Mouse (Mus musculus) embryonic facial prominence, embryonic 12.5 days (tissue): ENCODE measurements around the gene Clic6. TPM values are rescaled to one million over a fixed set of nuclear protein-coding genes. Genes with fewer than 3 reads are reported as not detected.
A peak's percentile ranks its signal among the peaks of the same experiment; 100 is the strongest.

Source experiments
- ATAC-seq: fragments of 200-750 bp; cut with Nextera tagmentation; 2 replicates; pipeline ENCODE4 v1.8.0; 2017; ENCODE audit not compliant: insufficient number of reproducible peaks, insufficient read depth, low FRiP score, low TSS enrichment
- H3K27ac ChIP-seq: fragments of 300-500 bp; sonication (generic); 2 replicates; pipeline ENCODE4 v1.5.1; 2016; ENCODE audit warnings: mild to moderate bottlenecking
- H3K27me3 ChIP-seq: fragments of 300-500 bp; sonication (generic); 2 replicates; pipeline ENCODE4 v1.6.1; 2016; ENCODE audit warnings: mild to moderate bottlenecking, moderate library complexity
- H3K36me3 ChIP-seq: fragments of 300-500 bp; sonication (generic); 2 replicates; pipeline ENCODE4 v1.6.1; 2016; ENCODE audit warnings: mild to moderate bottlenecking
- H3K4me1 ChIP-seq: fragments of 300-500 bp; sonication (generic); 2 replicates; pipeline ENCODE4 v1.6.1; 2016
- H3K4me2 ChIP-seq: fragments of 300-500 bp; sonication (generic); replicated peaks from 2 replicates; pipeline ENCODE4 v1.6.1; 2016; ENCODE audit warnings: mild to moderate bottlenecking, moderate library complexity
- H3K4me3 ChIP-seq: fragments of 300-500 bp; sonication (generic); 2 replicates; pipeline ENCODE4 v1.5.1; 2016; ENCODE audit warnings: mild to moderate bottlenecking
- H3K9ac ChIP-seq: fragments of 300-500 bp; sonication (generic); 2 replicates; pipeline ENCODE4 v1.6.1; 2016; ENCODE audit warnings: mild to moderate bottlenecking, moderate library complexity
- H3K9me3 ChIP-seq: fragments of 300-500 bp; sonication (generic); 2 replicates; pipeline ENCODE4 v1.6.1; 2016; ENCODE audit warnings: mild to moderate bottlenecking, moderate library complexity
- WGBS: fragments of 180-500 bp; shearing (Covaris S2); methylation state at CpG from one replicate; pipeline ENCODE4 v1.1.7; 2016; 5-methylcytosine and 5-hydroxymethylcytosine counted together
- polyA plus RNA-seq: library from polyadenylated mRNA; unstranded; fragments of >200 nt; fragmentation: Nextera tagmentation; extraction: Ambion mirVana; gene quantifications from 2 replicates; pipeline ENCODE4 v1.2.1, GENCODE M21; 2016

The Clic6 gene
- 4.0 and 4.4 TPM in 2 replicates for polyA plus RNA-seq

DNA sequence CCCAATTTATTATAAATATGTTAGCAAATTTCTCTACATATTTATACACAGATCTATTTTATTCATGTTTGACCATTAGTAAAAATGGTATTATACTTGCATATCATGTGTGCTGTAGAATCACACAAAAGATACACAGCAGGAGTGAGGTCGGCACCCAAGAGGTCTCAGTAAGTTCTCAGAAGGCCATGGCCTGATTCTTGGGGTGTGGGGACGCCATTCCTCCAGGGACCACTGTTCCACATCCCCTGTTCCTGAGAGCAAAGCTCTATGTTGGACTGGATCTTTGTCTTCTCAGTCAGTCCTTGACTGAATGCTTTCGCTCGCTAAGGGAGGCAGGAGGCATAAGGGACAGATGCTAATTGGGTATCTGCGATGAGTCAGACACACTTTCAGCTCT is at the start of gene Clic6:
Gene Clic6 (plus strand): TSS at position 301 of the 400 bp plus-strand sequence.
- H3K27me3 ChIP-seq = no peaks in the 10 kb centered on the region
- H3K9me3 ChIP-seq = no peaks in the 10 kb centered on the region
- no peak within 1 kb of the TSS for H3K4me2 ChIP-seq
- no peak within 1 kb of the TSS for H3K4me3 ChIP-seq
- H3K27ac ChIP-seq = no peak within 1 kb of the TSS
- H3K36me3 ChIP-seq = no peaks in the 10 kb centered on the region
- no peak within 1 kb of the TSS for H3K9ac ChIP-seq
- no peaks in the 10 kb centered on the region for H3K4me1 ChIP-seq
- ATAC-seq = no peak
- 85% methylated on average over 5 of the region's 5 CpGs for WGBS

- H3K9me3 ChIP-seq = no peaks in the 10 kb centered on the region
- no peak overlapping the region for H3K27ac ChIP-seq
- WGBS = 53% methylated on average over 2 of the region's 2 CpGs
- no peaks in the 10 kb centered on the region for H3K27me3 ChIP-seq
- no peaks in the 10 kb centered on the region; the same call in 1 of the 2 replicates for H3K4me1 ChIP-seq
- no peak overlapping the region for H3K9ac ChIP-seq
- no peak for ATAC-seq
- no peaks in the 10 kb centered on the region for H3K36me3 ChIP-seq
- no peak overlapping the region for H3K4me3 ChIP-seq
- H3K4me2 ChIP-seq = no peak overlapping the region
These were observed 45.8 kb upstream of the Clic6 start for GRCm38 (mm10) chr16:92439775-92440174.

DNA sequence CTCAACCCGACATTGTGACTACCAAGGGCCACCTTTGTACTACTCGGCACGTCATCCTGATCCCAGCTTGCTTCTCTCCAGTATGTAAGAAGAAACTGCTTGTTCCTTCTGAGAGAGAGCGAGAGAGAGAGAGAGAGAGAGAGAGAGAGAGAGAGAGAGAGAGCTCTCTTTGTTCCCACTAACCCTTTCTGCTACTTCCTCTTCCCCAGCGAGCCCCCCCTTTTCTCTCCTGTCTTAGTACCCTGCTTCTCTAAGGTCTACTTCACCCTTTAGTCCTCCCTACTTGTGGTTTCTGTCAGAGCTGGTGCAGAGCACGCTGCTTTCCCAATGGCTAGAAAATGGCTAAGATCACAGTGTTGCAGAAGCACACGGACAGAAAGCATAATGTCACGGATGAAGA is 45.3 kb upstream of the Clic6 start:
- ATAC-seq = no peak
- no peaks in the 10 kb centered on the region for H3K36me3 ChIP-seq
- no peaks in the 10 kb centered on the region for H3K9me3 ChIP-seq
- H3K4me1 ChIP-seq = no peaks in the 10 kb centered on the region; the same call in 1 of the 2 replicates
- H3K4me2 ChIP-seq = no peak overlapping the region
- H3K27ac ChIP-seq = no peak overlapping the region
- WGBS = 46% methylated on average over 8 of the region's 8 CpGs
- H3K9ac ChIP-seq = no peak overlapping the region
- no peak overlapping the region for H3K4me3 ChIP-seq
- H3K27me3 ChIP-seq = no peaks in the 10 kb centered on the region

- H3K27ac ChIP-seq = no peak overlapping the region
- 61% methylated on average over 3 of the region's 3 CpGs for WGBS
- no peaks in the 10 kb centered on the region for H3K27me3 ChIP-seq
- H3K9me3 ChIP-seq = no peaks in the 10 kb centered on the region
- ATAC-seq = no peak
- no peaks in the 10 kb centered on the region for H3K4me1 ChIP-seq
- H3K36me3 ChIP-seq = no peaks in the 10 kb centered on the region
- H3K4me2 ChIP-seq = no peak overlapping the region
- H3K9ac ChIP-seq = no peak overlapping the region
- H3K4me3 ChIP-seq = no peak overlapping the region
These were observed 44.3 kb upstream of the Clic6 start for GRCm38 (mm10) chr16:92441203-92441602.

DNA sequence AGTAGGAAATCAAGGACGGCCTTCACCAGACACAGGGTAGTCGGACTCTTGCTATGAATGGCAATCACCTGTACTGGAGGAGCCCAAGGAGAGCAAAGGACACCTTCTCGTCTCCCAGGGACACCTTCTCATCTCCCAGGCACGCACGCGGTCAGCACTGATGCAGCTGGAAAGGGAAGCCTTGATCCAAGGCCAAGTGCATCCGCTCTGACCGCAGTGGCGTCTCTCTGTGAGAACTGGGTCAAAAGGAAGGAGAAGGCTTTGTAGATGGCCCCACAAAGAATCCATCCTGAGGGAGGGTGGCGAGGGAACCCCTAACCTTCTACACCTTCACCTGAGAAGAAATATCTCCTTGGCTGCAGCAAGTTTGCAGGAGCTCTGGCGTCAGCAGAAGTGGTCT is 43.4 kb upstream of the Clic6 start:
- Histone ChIP-seq H3K4me2 (no peak overlapping the region), H3K9ac (no peak overlapping the region), H3K4me3 (no peak overlapping the region), H3K36me3 (no peaks in the 10 kb centered on the region), H3K27me3 (no peaks in the 10 kb centered on the region), H3K27ac (no peak overlapping the region), H3K9me3 (no peaks in the 10 kb centered on the region), H3K4me1 (no peaks in the 10 kb centered on the region)
- 88% methylated on average over 11 of the region's 11 CpGs for WGBS
- ATAC-seq = no peak

- Histone ChIP-seq H3K4me3 (no peak overlapping the region), H3K27ac (0 out of 2 replicates have a peak overlapping the region, but pooled peaks have one; percentile 1), H3K9me3 (no peaks in the 10 kb centered on the region), H3K27me3 (no peaks in the 10 kb centered on the region), H3K9ac (no peak overlapping the region), H3K4me2 (no peak overlapping the region), H3K36me3 (no peaks in the 10 kb centered on the region), H3K4me1 (no peaks in the 10 kb centered on the region)
- peak; percentile 50; the same call in 1 of the 2 replicates for ATAC-seq
- WGBS = 91% methylated on average over 4 of the region's 4 CpGs
These were observed 42.6 kb upstream of the Clic6 start for GRCm38 (mm10) chr16:92442946-92443345.

GRCm38 (mm10) chr16:92443644-92444113 is 41.9 kb upstream of the Clic6 start:
- Histone ChIP-seq H3K27ac (no peak overlapping the region), H3K4me1 (no peaks in the 10 kb centered on the region), H3K36me3 (peaks cover under 1% of the 10 kb centered on the region; the same call in 1 of the 2 replicates), H3K27me3 (no peaks in the 10 kb centered on the region), H3K4me3 (no peak overlapping the region), H3K4me2 (no peak overlapping the region), H3K9me3 (no peaks in the 10 kb centered on the region), H3K9ac (no peak overlapping the region)
- ATAC-seq = 0 out of 2 replicates have a peak, but pooled peaks have one; percentile 30
- 66% methylated on average over 13 of the region's 13 CpGs for WGBS

- Histone ChIP-seq H3K9ac (no peak overlapping the region), H3K9me3 (no peaks in the 10 kb centered on the region), H3K36me3 (peaks cover 3% of the 10 kb centered on the region; the same call in 1 of the 2 replicates), H3K27me3 (no peaks in the 10 kb centered on the region), H3K27ac (no peak overlapping the region), H3K4me3 (no peak overlapping the region), H3K4me1 (no peaks in the 10 kb centered on the region), H3K4me2 (no peak overlapping the region)
- WGBS = 58% methylated on average over 10 of the region's 10 CpGs
- ATAC-seq = no peak
These were observed 40.2 kb upstream of the Clic6 start for GRCm38 (mm10) chr16:92445377-92445776.

DNA sequence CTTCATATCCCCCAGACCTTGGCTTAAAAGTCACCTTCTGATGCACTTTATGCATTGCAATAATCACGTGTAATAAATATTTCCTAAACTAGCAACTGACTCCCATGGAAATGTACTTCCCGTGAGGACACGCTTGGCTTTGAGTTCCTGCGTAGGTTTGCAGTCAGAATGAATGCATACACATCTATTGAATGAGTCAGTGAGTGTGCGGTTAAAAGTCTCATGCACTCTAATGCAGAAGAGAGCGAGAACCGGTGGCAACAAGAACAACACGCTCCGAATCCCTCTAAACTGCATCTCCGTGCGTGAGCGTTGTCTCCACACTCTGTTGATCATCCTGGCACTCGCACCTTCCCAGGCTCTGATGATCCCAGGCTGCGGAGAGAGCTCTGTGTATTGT is 36.5 kb upstream of the Clic6 start:
- H3K4me2 ChIP-seq = no peak overlapping the region
- H3K36me3 ChIP-seq = peaks cover 9% of the 10 kb centered on the region; the same call in 1 of the 2 replicates
- no peaks in the 10 kb centered on the region for H3K4me1 ChIP-seq
- H3K9me3 ChIP-seq = no peaks in the 10 kb centered on the region
- WGBS = 93% methylated on average over 14 of the region's 14 CpGs
- no peaks in the 10 kb centered on the region for H3K27me3 ChIP-seq
- H3K4me3 ChIP-seq = no peak overlapping the region
- H3K9ac ChIP-seq = no peak overlapping the region
- no peak overlapping the region for H3K27ac ChIP-seq
- ATAC-seq = no peak

DNA sequence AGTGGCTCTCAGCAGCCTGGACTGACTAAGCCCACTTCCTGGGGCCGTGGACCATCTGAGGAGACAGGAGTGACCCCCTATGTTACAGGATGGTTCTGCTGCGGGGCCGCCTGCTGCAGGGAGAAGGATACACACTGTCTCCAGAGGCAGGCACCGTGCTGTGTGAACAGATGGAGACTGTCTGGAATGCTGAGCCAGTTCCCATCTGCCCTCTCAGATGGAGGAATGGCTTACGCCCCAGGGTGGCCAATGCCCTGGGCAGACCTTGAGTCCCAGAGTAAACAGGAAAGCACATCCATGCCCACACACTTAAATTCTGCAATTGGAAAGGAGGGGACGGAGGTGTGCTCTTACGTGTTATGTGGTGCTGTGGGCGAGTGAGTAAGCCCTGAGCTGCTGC is 35.2 kb upstream of the Clic6 start:
- no peaks in the 10 kb centered on the region for H3K9me3 ChIP-seq
- 84% methylated on average over 8 of the region's 8 CpGs for WGBS
- no peak for ATAC-seq
- H3K27me3 ChIP-seq = no peaks in the 10 kb centered on the region
- H3K4me2 ChIP-seq = no peak overlapping the region
- no peak overlapping the region for H3K9ac ChIP-seq
- H3K4me3 ChIP-seq = no peak overlapping the region
- H3K36me3 ChIP-seq = peaks cover 9% of the 10 kb centered on the region
- H3K4me1 ChIP-seq = no peaks in the 10 kb centered on the region
- H3K27ac ChIP-seq = no peak overlapping the region

GRCm38 (mm10) chr16:92451516-92452072 is 33.9 kb upstream of the Clic6 start:
- Histone ChIP-seq H3K36me3 (peaks cover 9% of the 10 kb centered on the region), H3K9ac (no peak overlapping the region), H3K4me3 (no peak overlapping the region), H3K27me3 (no peaks in the 10 kb centered on the region), H3K4me2 (no peak overlapping the region), H3K27ac (no peak overlapping the region), H3K9me3 (no peaks in the 10 kb centered on the region), H3K4me1 (no peaks in the 10 kb centered on the region)
- ATAC-seq = no peak
- WGBS = 90% methylated on average over 17 of the region's 17 CpGs

DNA sequence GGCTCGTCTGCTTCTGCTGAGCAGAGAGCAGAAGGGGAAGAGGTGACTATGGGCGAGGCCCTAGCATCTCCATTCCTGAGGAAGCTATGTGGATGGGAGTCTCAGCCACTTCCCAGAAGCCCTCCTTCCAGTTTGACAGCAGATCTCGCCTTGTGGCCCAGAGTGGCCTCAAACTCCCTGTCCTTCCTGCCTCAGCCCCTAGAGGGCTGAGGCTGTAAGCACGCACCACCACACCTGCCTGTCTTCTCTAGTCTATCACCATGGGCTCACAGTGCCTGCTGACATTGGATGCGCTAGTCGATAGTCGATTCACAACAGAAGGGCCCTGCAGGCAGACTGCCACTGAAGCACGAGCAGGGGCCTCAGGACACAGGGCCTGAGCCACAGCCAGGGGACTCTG is 32.9 kb upstream of the Clic6 start:
- Histone ChIP-seq H3K27ac (no peak overlapping the region), H3K9ac (no peak overlapping the region), H3K27me3 (no peaks in the 10 kb centered on the region), H3K9me3 (no peaks in the 10 kb centered on the region), H3K36me3 (peaks cover 9% of the 10 kb centered on the region), H3K4me2 (no peak overlapping the region), H3K4me1 (no peaks in the 10 kb centered on the region), H3K4me3 (no peak overlapping the region)
- 61% methylated on average over 8 of the region's 8 CpGs for WGBS
- ATAC-seq = no peak
